Mouse (Mus musculus) bone marrow, adult 2 months (tissue): Measurements from ENCODE around the gene Pip4k2c. TPM values are rescaled to one million over a fixed set of nuclear protein-coding genes. Genes with fewer than 3 reads are reported as not detected.

ENCODE experiments used
- H3K27ac ChIP-seq: fragments of 200-500 bp; 2 replicates; pipeline ENCODE4 v1.5.1; 2012; ENCODE audit warnings: low read depth, mild to moderate bottlenecking, control low read depth, inconsistent platforms, low read length; ENCODE audit not compliant: control insufficient read depth, poor library complexity, insufficient read depth
- H3K4me1 ChIP-seq: fragments of 200-500 bp; 2 replicates; pipeline ENCODE4 v1.6.1; 2011; ENCODE audit warnings: low read length; ENCODE audit not compliant: control insufficient read depth, insufficient read depth
- H3K4me3 ChIP-seq: fragments of 200-500 bp; replicated peaks from 2 replicates; pipeline ENCODE3; 2011; ENCODE audit warnings: mild to moderate bottlenecking, low read depth, low read length, control low read depth; ENCODE audit not compliant: control insufficient read depth
- CTCF ChIP-seq: fragments of 200-500 bp; IDR thresholded peaks from 2 replicates; pipeline ENCODE4 v1.5.1; 2011; ENCODE audit warnings: low read length, control low read depth; ENCODE audit not compliant: control insufficient read depth, insufficient read depth
- POLR2A ChIP-seq: fragments of 200-500 bp; IDR thresholded peaks from 2 replicates; pipeline ENCODE4 v1.6.1; 2011; ENCODE audit warnings: low read depth, mild to moderate bottlenecking, control low read depth, low read length, borderline replicate concordance; ENCODE audit not compliant: control insufficient read depth
- whole genome bisulfite sequencing: fragments of 180-500 bp; shearing (Covaris S2); methylation state at CpG from one replicate; pipeline ENCODE4 v1.1.7; 2018; 5-methylcytosine and 5-hydroxymethylcytosine counted together
- polyA plus RNA-seq: library from polyadenylated mRNA; stranded (reverse); fragments of >200 nt; gene quantifications from 2 replicates; pipeline ENCODE4 v1.2.4, GENCODE M21; 2011; ENCODE audit warnings: low replicate concordance; ENCODE audit not compliant: missing spikeins, insufficient read depth, insufficient read length

The Pip4k2c gene
- polyA plus RNA-seq, 1 experiment: 24.9 TPM

- WGBS: 72% methylated on average over 14 of the region's 14 CpGs
- H3K4me3 ChIP-seq: no peak overlapping the region
- H3K4me1 ChIP-seq: peaks cover 2% of the 10 kb centered on the region
- no peak for TF ChIP-seq CTCF
- TF ChIP-seq POLR2A: no peak
- H3K27ac ChIP-seq: no peak overlapping the region
Observed at GRCm38 (mm10) chr10:127231741-127232140, 20.4 kb upstream of the Pip4k2c start.

- no peak for TF ChIP-seq CTCF
- H3K4me1 ChIP-seq: peaks cover 6% of the 10 kb centered on the region
- H3K4me3 ChIP-seq: peak overlapping the region; percentile 26
- H3K27ac ChIP-seq: no peak overlapping the region
- 8% methylated on average over 12 of the region's 12 CpGs for WGBS
Observed at GRCm38 (mm10) chr10:127230693-127231092, 19.3 kb upstream of the Pip4k2c start.

- Histone ChIP-seq H3K27ac (no peak overlapping the region), H3K4me1 (peaks cover 6% of the 10 kb centered on the region), H3K4me3 (no peak overlapping the region)
- WGBS: 24% methylated on average over 4 of the region's 4 CpGs
- peak; percentile 41; the same call in 1 of the 2 replicates for TF ChIP-seq CTCF
- TF ChIP-seq POLR2A: no peak
Observed at GRCm38 (mm10) chr10:127228897-127229296, 17.5 kb upstream of the Pip4k2c start.

GRCm38 (mm10) chr10:127227163-127227562, 15.8 kb upstream of the Pip4k2c start:
- Histone ChIP-seq H3K4me1 (peaks cover 6% of the 10 kb centered on the region), H3K4me3 (no peak overlapping the region), H3K27ac (no peak overlapping the region)
- TF ChIP-seq CTCF: no peak
- no peak for TF ChIP-seq POLR2A
- WGBS: 24% methylated on average over 8 of the region's 8 CpGs

- Histone ChIP-seq H3K27ac (no peak overlapping the region), H3K4me1 (peaks cover 6% of the 10 kb centered on the region), H3K4me3 (no peak overlapping the region)
- TF ChIP-seq CTCF (no peak), POLR2A (no peak)
- 55% methylated on average over 8 of the region's 8 CpGs for WGBS
Observed at GRCm38 (mm10) chr10:127226318-127226895, 15.0 kb upstream of the Pip4k2c start.

- H3K4me3 ChIP-seq: no peak overlapping the region
- peaks cover 6% of the 10 kb centered on the region for H3K4me1 ChIP-seq
- TF ChIP-seq POLR2A (no peak), CTCF (no peak)
- H3K27ac ChIP-seq: no peak overlapping the region; the same call in 1 of the 2 replicates
- 9% methylated on average over 10 of the region's 10 CpGs for WGBS
Observed at GRCm38 (mm10) chr10:127225732-127226131, 14.3 kb upstream of the Pip4k2c start.

GRCm38 (mm10) chr10:127225213-127225612, 13.8 kb upstream of the Pip4k2c start:
- Histone ChIP-seq H3K4me3 (no peak overlapping the region), H3K27ac (no peak overlapping the region), H3K4me1 (peaks cover 4% of the 10 kb centered on the region; the same call in 1 of the 2 replicates)
- TF ChIP-seq POLR2A (no peak), CTCF (no peak)
- WGBS: 58% methylated on average over 6 of the region's 6 CpGs

- H3K4me3 ChIP-seq: no peak overlapping the region
- no peak overlapping the region for H3K27ac ChIP-seq
- WGBS: 87% methylated on average over 2 of the region's 2 CpGs
- no peaks in the 10 kb centered on the region for H3K4me1 ChIP-seq
- TF ChIP-seq POLR2A (no peak), CTCF (no peak)
Observed at GRCm38 (mm10) chr10:127218339-127218738, 7.0 kb upstream of the Pip4k2c start.

GRCm38 (mm10) chr10:127217177-127217576, 5.8 kb upstream of the Pip4k2c start:
- no peak for TF ChIP-seq CTCF
- no peak for TF ChIP-seq POLR2A

More at GRCm38 (mm10) chr10:127217177-127217576, 5.8 kb upstream of the Pip4k2c start:
- no peak overlapping the region for H3K4me3 ChIP-seq
- H3K4me1 ChIP-seq: no peaks in the 10 kb centered on the region
- no peak overlapping the region for H3K27ac ChIP-seq
